Mouse (Mus musculus) hindbrain, embryonic 13.5 days (tissue): ENCODE results near the gene Samd8. TPM values are rescaled to one million over a fixed set of nuclear protein-coding genes. Genes with fewer than 3 reads are reported as not detected.

Source experiments
- ATAC-seq: fragments of 200-750 bp; cut with Nextera tagmentation; 2 replicates; pipeline ENCODE4 v1.8.0; 2017; ENCODE audit warnings: moderate TSS enrichment; ENCODE audit not compliant: low FRiP score
- H3K27ac ChIP-seq: fragments of 300-500 bp; sonication (generic); 2 replicates; pipeline ENCODE4 v1.5.1; 2015; ENCODE audit warnings: inconsistent platforms, mild to moderate bottlenecking, moderate library complexity
- H3K27me3 ChIP-seq: fragments of 300-500 bp; sonication (generic); 2 replicates; pipeline ENCODE4 v1.6.1; 2015; ENCODE audit warnings: mild to moderate bottlenecking, inconsistent platforms
- H3K36me3 ChIP-seq: fragments of 300-500 bp; sonication (generic); 2 replicates; pipeline ENCODE4 v1.6.1; 2015; ENCODE audit warnings: mild to moderate bottlenecking, inconsistent platforms
- H3K4me1 ChIP-seq: fragments of 300-500 bp; sonication (generic); replicated peaks from 2 replicates; pipeline ENCODE4 v1.6.1; 2015; ENCODE audit warnings: inconsistent platforms
- H3K4me2 ChIP-seq: fragments of 300-500 bp; sonication (generic); 2 replicates; pipeline ENCODE4 v1.6.1; 2015; ENCODE audit warnings: inconsistent platforms, mild to moderate bottlenecking, moderate library complexity
- H3K4me3 ChIP-seq: fragments of 300-500 bp; sonication (generic); 2 replicates; pipeline ENCODE4 v1.5.1; 2015; ENCODE audit warnings: mild to moderate bottlenecking, inconsistent platforms
- H3K9ac ChIP-seq: fragments of 300-500 bp; sonication (generic); 2 replicates; pipeline ENCODE4 v1.6.1; 2015; ENCODE audit warnings: mild to moderate bottlenecking, inconsistent platforms
- H3K9me3 ChIP-seq: fragments of 300-500 bp; sonication (generic); 2 replicates; pipeline ENCODE4 v1.6.1; 2016; ENCODE audit warnings: inconsistent platforms
- WGBS: fragments of 180-500 bp; shearing (Covaris S2); methylation state at CpG from one replicate; pipeline ENCODE4 v1.1.7; 2015; 5-methylcytosine and 5-hydroxymethylcytosine counted together
- polyA plus RNA-seq: library from polyadenylated mRNA; unstranded; fragments of >200 nt; fragmentation: Nextera tagmentation; extraction: Ambion mirVana; gene quantifications from 2 replicates; pipeline ENCODE4 v1.2.1, GENCODE M21; 2015

The Samd8 gene
- polyA plus RNA-seq, 1 experiment from 2014 or later: 18.6 TPM

DNA sequence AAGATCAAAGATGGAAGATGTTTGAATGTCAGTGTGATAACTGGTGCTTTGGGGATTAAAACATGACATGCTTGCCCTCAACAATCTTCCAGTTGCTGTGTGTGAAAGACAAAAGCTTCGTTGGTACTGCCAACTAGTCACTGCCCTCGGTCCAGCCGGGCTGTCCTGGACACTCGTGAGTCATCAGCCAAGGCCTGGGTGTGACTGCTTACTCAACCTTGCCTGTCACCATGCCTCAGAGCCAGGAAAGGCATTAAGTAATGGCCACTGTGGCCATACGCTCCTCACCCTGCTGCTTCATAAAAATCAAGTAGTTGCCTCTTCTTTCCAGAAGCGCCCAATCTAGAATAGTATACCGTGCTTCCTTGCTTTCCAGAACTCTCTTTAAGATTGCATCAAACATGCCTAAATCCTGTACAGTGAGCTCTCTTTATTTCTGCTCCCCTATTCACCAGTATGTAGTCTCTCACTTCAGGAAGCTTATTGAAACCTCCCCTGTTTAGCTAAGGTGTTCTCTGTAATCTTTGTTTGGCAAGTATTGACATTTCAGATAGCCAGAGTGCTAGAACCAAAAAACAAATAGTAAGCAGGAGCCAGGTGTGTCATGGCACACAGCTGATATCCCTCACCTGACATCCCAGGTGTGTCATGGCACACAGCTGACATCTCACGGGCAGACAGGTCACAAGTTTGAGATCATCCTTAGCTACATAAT lies 58.0 kb downstream of the Samd8 start:
- H3K9me3 ChIP-seq: no peaks in the 10 kb centered on the region
- no peak overlapping the region for H3K9ac ChIP-seq
- no peaks in the 10 kb centered on the region for H3K4me1 ChIP-seq
- 90% methylated on average over 8 of the region's 8 CpGs for WGBS
- no peaks in the 10 kb centered on the region for H3K27me3 ChIP-seq
- no peaks in the 10 kb centered on the region for H3K36me3 ChIP-seq
- no peak overlapping the region for H3K4me2 ChIP-seq
- no peak overlapping the region for H3K4me3 ChIP-seq
- no peak overlapping the region for H3K27ac ChIP-seq
- no peak for ATAC-seq

DNA sequence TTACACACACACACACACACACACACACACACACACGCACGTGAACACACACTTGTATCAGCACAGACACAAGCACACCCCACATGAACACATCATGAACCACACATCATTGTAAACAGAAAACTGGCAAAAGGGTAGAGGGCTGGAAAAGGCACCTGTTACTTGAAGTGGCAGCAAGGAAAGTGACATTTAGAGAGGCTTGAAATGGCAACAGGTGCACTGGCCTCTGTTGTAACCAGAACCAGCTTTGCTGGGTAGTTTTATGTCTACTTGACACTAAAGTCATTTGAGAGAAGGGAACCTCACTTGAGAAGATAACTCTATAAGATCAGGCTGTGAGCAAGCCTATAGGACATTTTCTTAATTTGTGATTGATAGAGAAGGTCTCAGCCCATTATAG lies 59.1 kb downstream of the Samd8 start:
- no peaks in the 10 kb centered on the region for H3K9me3 ChIP-seq
- no peak overlapping the region for H3K9ac ChIP-seq
- 90% methylated on average over 2 of the region's 2 CpGs for WGBS
- H3K27ac ChIP-seq: no peak overlapping the region
- H3K4me1 ChIP-seq: no peaks in the 10 kb centered on the region
- no peaks in the 10 kb centered on the region for H3K27me3 ChIP-seq
- H3K36me3 ChIP-seq: no peaks in the 10 kb centered on the region
- no peak overlapping the region for H3K4me2 ChIP-seq
- H3K4me3 ChIP-seq: no peak overlapping the region
- ATAC-seq: no peak

DNA sequence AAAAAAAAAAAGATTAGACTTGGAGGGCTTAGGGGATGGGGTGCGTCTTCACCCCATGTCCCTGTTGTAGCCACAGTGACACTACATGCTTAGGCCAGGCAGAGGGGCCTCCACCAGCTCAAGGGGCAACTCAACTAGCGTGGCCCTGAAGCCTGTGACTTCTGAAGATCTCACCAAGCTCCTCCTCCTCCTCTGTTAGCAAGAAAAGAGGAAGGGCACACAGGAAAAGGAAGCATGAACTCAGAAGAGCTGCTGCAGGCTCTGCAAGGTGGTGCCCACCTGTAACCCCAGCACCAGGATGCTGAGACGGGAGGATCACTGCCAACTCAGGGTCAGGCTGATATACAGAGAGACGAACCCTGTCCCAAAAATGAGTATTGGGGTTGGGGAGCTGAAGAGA lies 61.0 kb downstream of the Samd8 start:
- ATAC-seq: no peak
- Histone ChIP-seq H3K9ac (no peak overlapping the region), H3K9me3 (no peaks in the 10 kb centered on the region), H3K4me2 (no peak overlapping the region), H3K4me1 (no peaks in the 10 kb centered on the region), H3K36me3 (no peaks in the 10 kb centered on the region), H3K27ac (no peak overlapping the region), H3K27me3 (no peaks in the 10 kb centered on the region), H3K4me3 (no peak overlapping the region)
- WGBS: 92% methylated on average over 4 of the region's 4 CpGs

DNA sequence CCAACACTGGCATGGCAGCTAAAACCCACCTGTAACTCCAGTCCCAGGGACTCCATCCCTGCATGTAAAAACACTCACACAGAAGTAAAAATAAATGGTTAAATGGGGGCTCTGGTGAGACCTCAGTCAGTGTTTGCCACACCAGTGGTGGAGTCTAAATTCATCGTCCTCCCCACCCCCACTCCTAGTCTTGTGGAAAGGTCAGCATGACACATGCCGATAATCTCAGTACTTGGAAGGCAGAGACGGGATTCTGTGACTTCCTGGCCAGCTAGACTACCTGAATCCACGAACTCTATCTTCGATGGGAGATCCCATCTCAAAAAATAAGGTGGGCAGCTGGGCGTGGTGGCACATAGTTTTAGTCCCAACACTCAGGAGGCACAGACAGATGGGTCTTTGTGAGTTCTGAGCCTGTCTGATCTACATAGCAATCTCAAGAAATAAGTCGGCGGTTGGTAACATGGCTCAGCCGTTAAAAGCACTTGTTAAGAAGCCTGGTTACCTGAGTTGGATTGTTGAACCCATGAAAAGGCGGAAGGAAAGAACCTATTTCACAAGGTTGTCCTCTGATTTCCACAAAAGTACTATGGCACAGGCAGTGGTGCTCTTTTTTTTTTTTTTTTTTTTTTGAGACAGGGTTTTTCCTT lies 61.5 kb downstream of the Samd8 start:
- H3K9ac ChIP-seq: no peak overlapping the region
- no peak overlapping the region for H3K27ac ChIP-seq
- no peak overlapping the region for H3K4me3 ChIP-seq
- ATAC-seq: no peak
- H3K9me3 ChIP-seq: no peaks in the 10 kb centered on the region
- no peak overlapping the region for H3K4me2 ChIP-seq
- H3K36me3 ChIP-seq: no peaks in the 10 kb centered on the region
- WGBS: 88% methylated on average over 10 of the region's 10 CpGs
- H3K27me3 ChIP-seq: no peaks in the 10 kb centered on the region
- H3K4me1 ChIP-seq: no peaks in the 10 kb centered on the region

DNA sequence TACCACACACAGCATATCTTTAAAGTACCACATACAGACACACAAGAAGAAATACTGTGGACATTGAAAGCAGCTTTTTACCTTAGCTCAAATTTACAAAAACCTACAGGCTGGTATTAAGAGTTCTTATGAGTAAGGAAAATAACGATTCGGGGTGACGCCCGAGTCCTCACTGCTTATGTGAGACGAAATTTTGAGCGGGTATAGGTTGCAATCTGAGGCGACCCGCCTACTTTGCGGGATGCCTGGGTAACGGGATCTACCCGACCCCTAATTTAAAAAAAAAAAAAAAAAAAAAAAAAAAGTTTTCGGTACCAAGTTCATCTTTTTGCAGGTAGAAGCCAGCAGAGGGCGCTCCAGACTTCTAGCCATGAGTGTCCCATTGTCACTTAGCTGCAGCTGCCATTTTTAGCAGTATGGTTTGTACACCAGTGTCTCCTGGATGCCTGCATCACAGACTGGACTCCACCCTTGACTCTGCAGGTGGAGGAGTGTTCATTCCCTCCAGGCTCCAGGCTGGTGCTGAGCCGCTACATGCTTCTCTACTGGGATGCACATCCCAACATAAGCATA lies 62.3 kb downstream of the Samd8 start:
- 26% methylated on average over 14 of the region's 14 CpGs for WGBS
- Histone ChIP-seq H3K4me3 (no peak overlapping the region), H3K9ac (no peak overlapping the region), H3K9me3 (no peaks in the 10 kb centered on the region), H3K36me3 (no peaks in the 10 kb centered on the region), H3K27ac (no peak overlapping the region), H3K4me1 (no peaks in the 10 kb centered on the region), H3K27me3 (no peaks in the 10 kb centered on the region), H3K4me2 (no peak overlapping the region)
- no peak for ATAC-seq

DNA sequence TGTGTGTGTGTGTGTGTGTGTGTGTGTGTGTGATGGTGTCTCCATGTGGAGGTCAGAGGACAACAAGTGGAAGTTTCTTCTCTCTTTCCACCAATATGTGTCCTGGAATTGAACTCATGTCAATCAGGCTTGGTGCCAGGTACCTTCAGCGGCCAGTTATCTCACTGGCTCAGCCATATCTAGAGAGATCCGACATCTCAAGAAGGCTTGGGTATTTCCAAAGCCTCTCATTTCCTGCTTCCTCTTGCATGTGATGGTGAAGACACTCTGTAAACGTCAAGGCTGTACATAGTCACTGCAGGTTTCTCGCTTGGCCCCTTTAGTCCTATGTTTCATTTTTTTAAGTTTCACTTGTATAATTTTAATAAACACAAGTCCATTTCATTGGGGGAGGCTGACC lies 62.9 kb downstream of the Samd8 start:
- ATAC-seq: no peak
- Histone ChIP-seq H3K9ac (no peak overlapping the region), H3K27me3 (no peaks in the 10 kb centered on the region), H3K4me3 (no peak overlapping the region), H3K9me3 (no peaks in the 10 kb centered on the region), H3K4me2 (no peak overlapping the region), H3K36me3 (no peaks in the 10 kb centered on the region), H3K27ac (no peak overlapping the region), H3K4me1 (no peaks in the 10 kb centered on the region)
- 95% methylated on average over 4 of the region's 4 CpGs for WGBS

DNA sequence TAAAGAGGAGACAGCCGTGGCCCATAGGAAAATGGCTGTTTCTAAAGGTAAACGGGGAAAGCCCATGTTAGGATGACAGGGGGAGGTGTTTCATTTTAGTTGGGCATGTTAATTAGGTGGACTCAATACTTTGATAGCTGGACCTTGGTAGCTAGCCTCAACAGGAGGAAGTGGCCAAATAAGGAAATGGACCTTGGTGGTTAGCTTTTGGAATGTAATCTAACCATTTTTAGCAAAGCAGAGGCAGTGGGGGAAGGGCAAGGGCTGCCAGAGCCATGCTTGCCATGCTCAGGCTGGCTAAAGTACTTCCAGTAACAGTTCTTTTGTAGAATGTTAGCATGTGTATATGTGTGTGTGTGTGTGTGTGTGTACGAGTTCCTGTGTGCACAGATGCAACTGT lies 63.5 kb downstream of the Samd8 start:
- no peaks in the 10 kb centered on the region for H3K27me3 ChIP-seq
- H3K27ac ChIP-seq: no peak overlapping the region
- ATAC-seq: no peak
- no peaks in the 10 kb centered on the region for H3K36me3 ChIP-seq
- H3K9ac ChIP-seq: no peak overlapping the region
- H3K4me3 ChIP-seq: no peak overlapping the region
- no peaks in the 10 kb centered on the region for H3K4me1 ChIP-seq
- H3K9me3 ChIP-seq: no peaks in the 10 kb centered on the region
- H3K4me2 ChIP-seq: no peak overlapping the region
- WGBS: 88% methylated on average over 3 of the region's 3 CpGs

DNA sequence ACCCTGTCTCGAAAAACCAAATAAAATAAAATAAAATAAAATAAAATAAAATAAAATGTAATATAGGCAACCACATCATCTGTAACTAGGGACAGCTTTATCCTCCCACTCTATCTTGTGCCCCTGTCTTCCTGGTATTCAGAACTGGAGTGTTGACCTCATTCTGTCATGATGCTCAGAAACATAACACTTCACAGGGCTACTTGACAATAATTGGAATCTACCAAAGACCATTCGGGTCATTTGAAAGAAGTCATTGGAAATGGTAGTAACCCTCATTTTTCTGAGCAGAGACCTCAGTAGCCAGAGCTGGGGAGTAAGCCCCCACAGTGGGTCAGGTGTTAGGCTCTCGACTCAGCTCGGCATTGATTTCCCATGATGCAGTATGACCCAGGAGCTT lies 64.3 kb downstream of the Samd8 start:
- H3K27me3 ChIP-seq: no peaks in the 10 kb centered on the region
- no peak for ATAC-seq
- no peak overlapping the region for H3K27ac ChIP-seq
- no peaks in the 10 kb centered on the region for H3K9me3 ChIP-seq
- H3K9ac ChIP-seq: no peak overlapping the region
- H3K4me2 ChIP-seq: no peak overlapping the region
- H3K4me3 ChIP-seq: no peak overlapping the region
- H3K36me3 ChIP-seq: no peaks in the 10 kb centered on the region
- 94% methylated on average over 4 of the region's 4 CpGs for WGBS
- H3K4me1 ChIP-seq: no peaks in the 10 kb centered on the region

DNA sequence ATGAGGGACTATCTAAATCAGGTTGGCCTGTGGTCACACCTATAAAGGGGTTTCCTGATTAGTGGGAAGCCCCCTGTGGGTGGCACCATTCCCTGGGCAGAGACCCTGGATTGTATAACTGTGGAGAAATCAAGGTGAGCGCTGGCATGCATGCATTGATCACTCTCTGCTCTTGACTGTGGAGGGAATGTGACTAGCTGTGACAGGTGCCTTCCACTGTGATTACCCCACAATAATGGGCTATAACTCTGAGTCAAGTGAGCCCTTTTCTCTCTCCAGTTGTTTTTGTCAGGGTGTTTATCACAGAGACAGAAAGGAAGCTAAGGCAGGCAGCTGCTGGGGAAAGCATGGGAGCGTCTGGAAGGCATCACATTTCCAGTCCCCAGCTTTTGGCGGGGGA lies 65.9 kb downstream of the Samd8 start:
- Histone ChIP-seq H3K9ac (no peak overlapping the region), H3K9me3 (no peaks in the 10 kb centered on the region), H3K4me2 (no peak overlapping the region), H3K27me3 (no peaks in the 10 kb centered on the region), H3K4me3 (no peak overlapping the region), H3K27ac (no peak overlapping the region), H3K4me1 (no peaks in the 10 kb centered on the region), H3K36me3 (no peaks in the 10 kb centered on the region)
- 80% methylated on average over 3 of the region's 3 CpGs for WGBS
- no peak for ATAC-seq

DNA sequence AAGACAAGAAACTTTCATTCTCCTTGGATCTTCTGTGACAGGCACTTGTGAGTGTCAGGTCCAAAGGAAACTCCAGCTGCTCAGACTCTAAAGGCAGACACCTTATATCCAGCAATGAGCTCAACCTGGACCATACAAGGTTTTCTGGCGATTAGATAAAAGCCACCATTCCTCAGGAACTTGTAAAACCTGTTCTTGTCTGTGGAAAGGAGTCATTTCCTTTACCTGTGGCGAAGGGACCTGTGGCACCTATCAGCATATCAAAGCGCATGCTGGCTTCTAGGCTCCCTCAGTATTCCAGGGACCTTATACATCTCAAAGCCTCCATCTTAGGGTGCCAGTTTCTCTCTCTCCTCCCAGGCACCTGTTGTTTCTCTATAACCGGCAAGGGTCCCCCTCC lies 67.1 kb downstream of the Samd8 start:
- H3K9ac ChIP-seq: no peak overlapping the region
- H3K27ac ChIP-seq: no peak overlapping the region
- H3K9me3 ChIP-seq: no peaks in the 10 kb centered on the region
- H3K36me3 ChIP-seq: no peaks in the 10 kb centered on the region
- H3K4me1 ChIP-seq: peaks cover 4% of the 10 kb centered on the region; the same call in 1 of the 2 replicates
- no peaks in the 10 kb centered on the region for H3K27me3 ChIP-seq
- no peak for ATAC-seq
- WGBS: 42% methylated on average over 4 of the region's 4 CpGs
- H3K4me2 ChIP-seq: no peak overlapping the region
- no peak overlapping the region for H3K4me3 ChIP-seq

DNA sequence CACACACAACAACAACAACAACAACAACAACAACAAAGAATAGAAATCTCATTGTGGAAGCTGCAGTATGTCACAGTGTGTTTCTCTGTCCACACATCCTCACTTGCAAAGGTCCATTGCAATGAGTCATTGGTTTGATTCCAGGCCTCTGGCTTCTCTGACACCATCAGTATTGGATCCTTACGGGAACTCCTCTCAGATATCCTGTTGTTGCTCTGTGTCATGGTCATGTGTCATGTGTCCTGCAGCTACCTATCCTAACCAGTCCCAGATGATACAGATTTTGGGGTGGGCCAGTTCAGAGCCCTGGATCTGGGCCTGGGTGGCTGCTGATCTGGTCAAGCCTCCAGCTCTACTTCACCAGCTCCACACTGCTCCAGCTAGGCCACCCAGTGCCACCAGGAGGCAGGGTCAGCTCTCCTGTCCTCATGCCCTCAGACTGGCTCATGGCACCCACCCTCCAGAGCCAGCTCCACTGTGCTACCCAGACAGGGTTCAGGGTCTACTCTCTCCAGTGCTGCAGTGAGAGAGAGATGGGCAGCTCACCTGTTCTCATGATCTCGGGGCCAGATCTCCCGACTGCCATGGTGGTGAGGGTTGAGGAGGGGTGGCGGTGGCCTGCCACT lies 70.7 kb downstream of the Samd8 start:
- Histone ChIP-seq H3K9ac (no peak overlapping the region), H3K4me3 (no peak overlapping the region), H3K27ac (no peak overlapping the region), H3K4me2 (no peak overlapping the region), H3K36me3 (no peaks in the 10 kb centered on the region), H3K4me1 (peaks cover 12% of the 10 kb centered on the region), H3K27me3 (no peaks in the 10 kb centered on the region), H3K9me3 (no peaks in the 10 kb centered on the region)
- ATAC-seq: no peak
- 96% methylated on average over 4 of the region's 4 CpGs for WGBS

DNA sequence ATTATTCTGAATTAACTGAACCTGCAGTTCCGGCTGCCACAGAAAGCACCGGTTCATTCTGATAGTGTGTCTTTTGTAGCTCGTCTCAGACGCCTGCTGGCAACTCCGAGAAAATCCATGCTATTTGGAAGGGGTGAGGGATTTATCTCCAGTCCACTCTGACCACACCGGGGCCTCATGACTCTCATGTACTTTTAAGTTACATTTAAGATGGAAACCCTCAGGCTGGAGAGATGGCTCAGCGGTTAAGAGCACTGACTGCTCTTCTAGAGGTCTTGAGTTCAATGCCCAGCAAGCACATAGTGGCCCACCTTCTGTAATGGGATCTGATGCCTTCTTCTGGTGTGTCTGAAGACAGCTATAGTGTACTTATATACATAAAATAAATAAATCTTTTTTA lies 72.0 kb downstream of the Samd8 start:
- H3K36me3 ChIP-seq: no peaks in the 10 kb centered on the region
- 77% methylated on average over 7 of the region's 7 CpGs for WGBS
- H3K27me3 ChIP-seq: no peaks in the 10 kb centered on the region
- H3K4me1 ChIP-seq: peaks cover 12% of the 10 kb centered on the region
- H3K4me2 ChIP-seq: no peak overlapping the region
- H3K9ac ChIP-seq: no peak overlapping the region
- H3K27ac ChIP-seq: peak overlapping the region; percentile 44; the same call in 1 of the 2 replicates
- no peaks in the 10 kb centered on the region for H3K9me3 ChIP-seq
- no peak overlapping the region for H3K4me3 ChIP-seq
- ATAC-seq: no peak
